Mouse (Mus musculus) brain, embryonic 14.5 days (tissue): ENCODE data around the gene Gstm2.

ENCODE experiments used
- CTCF ChIP-seq: fragments of 200-500 bp; IDR thresholded peaks from 2 replicates; pipeline ENCODE4 v1.5.1; 2012; ENCODE audit warnings: inconsistent platforms, mild to moderate bottlenecking, moderate library complexity, borderline replicate concordance; ENCODE audit not compliant: insufficient read depth, insufficient read length; ENCODE audit errors: extremely low read depth
- POLR2A ChIP-seq: fragments of 200-500 bp; IDR thresholded peaks from 2 replicates; pipeline ENCODE4 v1.6.1; 2012; ENCODE audit warnings: mild to moderate bottlenecking, inconsistent platforms, borderline replicate concordance; ENCODE audit not compliant: poor library complexity, insufficient read depth, insufficient read length, severe bottlenecking; ENCODE audit errors: extremely low read depth

DNA sequence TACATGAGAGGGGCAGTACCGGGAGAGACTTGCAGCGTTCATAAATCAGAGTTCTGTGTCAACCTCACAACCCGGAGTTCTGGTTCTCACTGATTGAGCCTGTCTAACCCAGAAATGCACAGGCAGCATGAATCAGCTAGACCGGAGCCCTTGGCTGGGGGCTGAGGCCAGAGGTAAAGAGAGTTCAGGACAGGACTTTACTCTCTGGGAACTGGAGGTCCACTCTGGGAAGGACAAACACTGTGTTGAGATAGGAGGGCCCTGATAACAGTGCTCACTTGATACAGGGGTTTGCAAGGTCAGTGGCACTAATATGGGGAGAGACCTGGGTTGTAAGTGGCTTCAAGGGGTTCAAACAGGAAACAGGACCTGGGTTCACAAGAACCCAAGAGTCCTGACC, 39.1 kb upstream of the Gstm2 start:
- no peak for TF ChIP-seq POLR2A
- TF ChIP-seq CTCF, result no peak
